Mouse (Mus musculus): ENCODE measurements at regions not wholly inside any gene's neighbourhood (a gene's known extent, or its start where the extent isn't known, plus 50 kb on each side); places are given as distances from the start of the nearest gene placed in this dataset.

DNA sequence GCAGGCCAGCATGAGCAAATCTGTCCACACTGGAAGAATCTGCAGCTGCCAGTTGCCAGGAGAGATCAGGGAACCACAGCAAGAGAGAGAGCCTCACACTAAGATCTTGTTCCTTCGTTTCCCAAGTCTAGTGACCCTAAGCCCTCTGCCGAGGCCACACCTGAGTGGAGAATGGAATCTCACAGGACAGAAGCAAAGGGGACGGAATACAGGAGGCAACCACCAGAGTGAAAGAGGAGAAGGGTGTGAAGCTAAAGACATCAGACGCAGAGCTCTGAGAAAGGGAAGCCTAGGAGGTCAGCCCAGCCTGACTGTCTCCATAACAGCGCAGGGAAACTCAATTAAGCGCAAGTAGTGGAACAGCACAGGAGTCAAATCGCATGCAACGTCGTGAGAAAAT lies 75.0 kb downstream of the Suds3 start:
- H3K27me3 ChIP-seq (ENCODE audit: control insufficient read depth, insufficient read depth, low read length), result no peaks in the 10 kb centered on the region

DNA sequence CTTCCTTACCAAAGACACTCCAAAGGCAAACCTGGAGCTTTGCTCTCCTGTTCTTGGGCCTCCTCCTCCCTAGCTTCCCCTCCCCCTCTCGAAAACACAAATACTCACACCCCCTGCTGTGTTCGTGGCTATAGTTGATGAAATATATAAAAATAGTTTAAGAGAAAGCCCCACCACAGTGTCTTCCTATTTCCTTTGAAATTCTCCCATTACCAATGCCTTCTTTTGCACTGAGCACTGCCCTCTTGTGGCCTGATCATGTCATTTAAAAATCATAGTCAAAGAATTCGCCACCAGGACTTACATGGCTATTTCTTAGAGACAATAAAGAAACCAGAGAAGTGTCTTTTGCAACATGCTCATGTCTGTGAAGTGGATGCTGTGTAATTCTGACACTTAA lies 78.7 kb downstream of the Suds3 start:
- Histone ChIP-seq H3K36me3 (ENCODE audit: control insufficient read depth, insufficient read depth, low read length) (no peaks in the 10 kb centered on the region), H3K4me1 (ENCODE audit: control insufficient read depth, insufficient read depth, low read length) (no peaks in the 10 kb centered on the region), H3K9ac (ENCODE audit: low read length) (no peak overlapping the region), H3K27ac (ENCODE audit: low read length) (no peak overlapping the region), H3K4me2 (ENCODE audit: low read depth, low read length) (no peak overlapping the region), H3K4me3 (replicated peaks; ENCODE audit: low read length) (no peak overlapping the region), H3K27me3 (ENCODE audit: control insufficient read depth, insufficient read depth, low read length) (no peaks in the 10 kb centered on the region), H3K9me3 (replicated peaks; ENCODE audit: control insufficient read depth, low read length) (no peaks in the 10 kb centered on the region)
- 25% methylated on average over 3 of the region's 3 CpGs for WGBS
- no peak for ATAC-seq (ENCODE audit: insufficient read depth, low FRiP score)

More for the DNA sequence above, 75.0 kb downstream of the Suds3 start:
- no peak overlapping the region for H3K4me2 ChIP-seq (ENCODE audit: low read depth, low read length)
- no peak for ATAC-seq (ENCODE audit: insufficient read depth, low FRiP score)
- no peak overlapping the region for H3K4me3 ChIP-seq (replicated peaks; ENCODE audit: low read length)
- 72% methylated on average over 9 of the region's 9 CpGs for WGBS
- H3K36me3 ChIP-seq (ENCODE audit: control insufficient read depth, insufficient read depth, low read length), result no peaks in the 10 kb centered on the region
- no peak overlapping the region for H3K9ac ChIP-seq (ENCODE audit: low read length)
- H3K4me1 ChIP-seq (ENCODE audit: control insufficient read depth, insufficient read depth, low read length), result no peaks in the 10 kb centered on the region
- no peaks in the 10 kb centered on the region for H3K9me3 ChIP-seq (replicated peaks; ENCODE audit: control insufficient read depth, low read length)
- no peak overlapping the region for H3K27ac ChIP-seq (ENCODE audit: low read length)

DNA sequence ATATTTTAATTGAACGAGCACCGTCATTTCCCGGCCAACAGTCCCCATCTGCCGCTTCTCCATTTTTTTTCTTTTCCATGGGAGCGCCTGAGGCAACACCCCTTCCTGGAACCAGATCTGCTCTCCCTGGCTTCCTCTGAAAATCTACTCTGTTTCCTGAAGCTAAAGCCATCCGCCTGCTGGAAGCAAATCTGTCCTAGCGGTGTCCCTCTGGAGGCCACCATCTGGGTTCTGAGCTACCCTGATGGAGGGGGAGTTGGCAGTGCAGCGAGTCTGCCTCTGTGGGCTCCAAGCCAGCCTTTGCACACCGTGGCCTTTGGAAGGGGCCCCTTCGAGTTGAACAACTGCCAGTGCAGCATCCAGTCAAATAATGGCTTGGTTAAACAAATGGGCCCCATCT lies 83.8 kb downstream of the Suds3 start:
- Histone ChIP-seq H3K27me3 (ENCODE audit: control insufficient read depth, insufficient read depth, low read length) (no peaks in the 10 kb centered on the region), H3K9me3 (replicated peaks; ENCODE audit: control insufficient read depth, low read length) (peaks cover 3% of the 10 kb centered on the region; the same call in 1 of the 2 replicates), H3K4me3 (replicated peaks; ENCODE audit: low read length) (no peak overlapping the region), H3K4me2 (ENCODE audit: low read depth, low read length) (no peak overlapping the region), H3K4me1 (ENCODE audit: control insufficient read depth, insufficient read depth, low read length) (no peaks in the 10 kb centered on the region), H3K36me3 (ENCODE audit: control insufficient read depth, insufficient read depth, low read length) (no peaks in the 10 kb centered on the region), H3K27ac (ENCODE audit: low read length) (no peak overlapping the region), H3K9ac (ENCODE audit: low read length) (no peak overlapping the region)
- 70% methylated on average over 10 of the region's 10 CpGs for WGBS
- no peak for ATAC-seq (ENCODE audit: insufficient read depth, low FRiP score)

DNA sequence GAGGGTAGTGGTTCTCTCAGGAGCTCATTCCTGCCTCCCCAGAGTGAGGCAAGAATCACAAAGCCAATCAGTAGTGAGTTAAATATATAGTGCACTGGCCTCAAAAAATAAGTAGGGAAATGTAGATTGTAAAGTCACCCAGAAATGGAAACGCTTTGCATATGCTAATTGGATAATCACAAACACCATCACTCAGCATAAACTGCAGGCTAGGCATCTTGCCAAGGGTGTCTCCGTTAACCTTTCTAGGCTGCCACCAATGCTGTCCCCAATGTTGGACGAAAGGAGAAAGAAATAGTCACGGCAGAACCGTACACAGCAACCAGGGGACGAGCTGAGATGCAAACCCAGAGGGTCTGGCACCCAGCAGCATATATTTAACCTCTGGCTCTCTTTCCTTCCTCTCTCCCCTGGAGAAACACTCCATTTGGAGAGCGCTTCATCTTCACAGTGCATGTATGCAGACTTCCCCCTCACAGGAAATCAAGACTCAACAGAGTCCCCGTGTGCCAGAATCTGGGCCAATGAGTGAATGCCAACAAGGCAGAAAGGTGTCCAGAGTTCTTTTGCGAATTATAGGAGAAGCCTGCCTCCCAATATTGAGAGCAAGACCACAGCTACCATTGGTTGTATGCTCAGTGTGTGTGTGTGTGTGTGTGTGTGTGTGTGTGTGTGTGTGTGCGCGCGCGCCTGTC lies 90.1 kb downstream of the Suds3 start:
- peaks cover 6% of the 10 kb centered on the region; the same call in 1 of the 2 replicates for H3K9me3 ChIP-seq (replicated peaks; ENCODE audit: control insufficient read depth, low read length)
- no peak overlapping the region for H3K9ac ChIP-seq (ENCODE audit: low read length)
- 87% methylated on average over 13 of the region's 13 CpGs for WGBS
- no peak overlapping the region for H3K4me3 ChIP-seq (replicated peaks; ENCODE audit: low read length)
- no peak overlapping the region for H3K27ac ChIP-seq (ENCODE audit: low read length)
- no peaks in the 10 kb centered on the region for H3K4me1 ChIP-seq (ENCODE audit: control insufficient read depth, insufficient read depth, low read length)
- no peak overlapping the region for H3K4me2 ChIP-seq (ENCODE audit: low read depth, low read length)
- ATAC-seq (ENCODE audit: insufficient read depth, low FRiP score), result no peak
- no peaks in the 10 kb centered on the region for H3K36me3 ChIP-seq (ENCODE audit: control insufficient read depth, insufficient read depth, low read length)
- no peaks in the 10 kb centered on the region for H3K27me3 ChIP-seq (ENCODE audit: control insufficient read depth, insufficient read depth, low read length)

DNA sequence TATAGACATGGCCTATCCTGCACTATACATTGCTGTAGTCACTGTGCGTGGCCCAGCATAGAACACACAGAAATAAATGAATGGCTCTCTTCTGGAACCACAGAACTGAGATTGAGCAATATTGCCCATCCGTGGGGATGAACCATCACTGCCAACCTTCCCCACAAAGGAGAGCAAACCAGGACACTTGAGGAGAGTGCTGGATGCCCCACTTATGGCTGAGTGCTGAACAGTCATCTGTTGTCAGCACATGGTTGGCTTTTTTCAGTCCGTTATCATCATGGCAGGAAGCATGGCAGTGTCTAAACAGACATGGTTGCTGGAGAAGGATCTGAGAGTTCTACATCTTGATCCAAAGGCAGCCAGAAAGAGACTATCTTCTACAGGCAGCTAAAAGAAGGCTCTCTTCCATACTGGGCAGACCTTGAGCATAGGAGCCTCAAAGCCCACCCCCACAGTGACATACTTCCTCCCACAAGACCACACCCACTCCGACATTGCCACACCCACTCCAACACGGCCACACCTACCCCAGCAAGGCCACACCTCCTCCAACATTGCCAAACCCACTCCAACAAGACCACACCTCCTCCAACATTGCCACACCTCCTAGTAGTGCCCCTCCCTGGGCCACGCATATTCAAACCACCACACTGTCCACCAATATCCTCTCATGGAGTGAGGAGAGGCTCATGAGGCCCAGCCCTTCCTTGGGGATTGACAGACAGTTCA lies 97.3 kb downstream of the Suds3 start:
- H3K4me1 ChIP-seq (ENCODE audit: control insufficient read depth, insufficient read depth, low read length), result no peaks in the 10 kb centered on the region
- H3K4me3 ChIP-seq (replicated peaks; ENCODE audit: low read length), result no peak overlapping the region
- WGBS, result 82% methylated on average over 6 of the region's 6 CpGs
- no peaks in the 10 kb centered on the region for H3K27me3 ChIP-seq (ENCODE audit: control insufficient read depth, insufficient read depth, low read length)
- H3K27ac ChIP-seq (ENCODE audit: low read length), result no peak overlapping the region
- no peak overlapping the region for H3K4me2 ChIP-seq (ENCODE audit: low read depth, low read length)
- no peaks in the 10 kb centered on the region for H3K9me3 ChIP-seq (replicated peaks; ENCODE audit: control insufficient read depth, low read length)
- H3K36me3 ChIP-seq (ENCODE audit: control insufficient read depth, insufficient read depth, low read length), result no peaks in the 10 kb centered on the region
- no peak overlapping the region for H3K9ac ChIP-seq (ENCODE audit: low read length)
- no peak for ATAC-seq (ENCODE audit: insufficient read depth, low FRiP score)

DNA sequence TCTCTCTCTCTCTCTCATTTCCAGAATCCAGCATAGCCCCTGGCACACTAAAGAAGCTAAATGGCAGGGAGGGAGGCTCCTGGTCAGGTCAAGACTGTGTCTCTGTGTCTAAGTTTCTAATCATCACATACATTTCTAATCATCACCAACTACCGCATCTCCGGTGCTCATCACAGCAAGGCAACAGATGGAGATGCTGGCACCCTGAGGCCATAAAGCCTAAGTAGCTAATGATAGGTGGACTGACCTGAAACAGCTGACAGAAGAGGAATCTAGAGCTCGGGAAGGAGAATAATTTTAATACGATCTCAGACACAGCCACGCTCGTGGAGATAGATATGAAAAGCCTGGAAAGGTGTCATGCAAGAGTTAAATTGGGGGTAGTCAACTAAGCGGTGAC lies 104.8 kb downstream of the Suds3 start:
- no peak overlapping the region for H3K4me2 ChIP-seq (ENCODE audit: low read depth, low read length)
- no peak for ATAC-seq (ENCODE audit: insufficient read depth, low FRiP score)
- H3K9ac ChIP-seq (ENCODE audit: low read length), result no peak overlapping the region
- no peaks in the 10 kb centered on the region for H3K27me3 ChIP-seq (ENCODE audit: control insufficient read depth, insufficient read depth, low read length)
- H3K4me1 ChIP-seq (ENCODE audit: control insufficient read depth, insufficient read depth, low read length), result no peaks in the 10 kb centered on the region
- H3K36me3 ChIP-seq (ENCODE audit: control insufficient read depth, insufficient read depth, low read length), result no peaks in the 10 kb centered on the region
- H3K4me3 ChIP-seq (replicated peaks; ENCODE audit: low read length), result no peak overlapping the region
- WGBS, result 90% methylated on average over 7 of the region's 7 CpGs
- no peak overlapping the region for H3K27ac ChIP-seq (ENCODE audit: low read length)
- H3K9me3 ChIP-seq (replicated peaks; ENCODE audit: control insufficient read depth, low read length), result no peaks in the 10 kb centered on the region

DNA sequence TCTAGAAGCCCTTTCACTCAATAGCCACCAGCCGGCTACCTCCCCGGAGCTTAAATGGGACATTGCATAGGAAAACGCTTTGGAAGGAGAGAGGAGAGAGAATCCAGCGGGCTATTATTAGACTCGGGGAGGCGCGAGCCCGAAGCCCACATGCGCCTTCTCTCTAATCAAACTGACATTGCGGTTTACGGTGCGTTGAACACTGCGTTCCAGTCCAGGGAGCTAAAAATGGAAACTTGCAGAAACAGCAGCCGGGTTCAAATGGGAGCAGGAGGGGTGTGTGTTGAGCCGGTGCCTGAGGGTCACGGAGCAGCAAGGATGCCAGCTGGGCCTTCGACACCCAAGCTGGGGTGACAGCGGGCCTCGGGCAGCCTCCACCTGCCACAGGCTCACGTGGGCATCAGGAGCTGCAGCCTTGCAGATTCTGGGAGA lies 115.1 kb downstream of the Suds3 start:
- no peak overlapping the region for H3K27ac ChIP-seq (ENCODE audit: low read length)
- no peaks in the 10 kb centered on the region for H3K9me3 ChIP-seq (replicated peaks; ENCODE audit: control insufficient read depth, low read length)
- no peak overlapping the region for H3K9ac ChIP-seq (ENCODE audit: low read length)
- no peak overlapping the region for H3K4me2 ChIP-seq (ENCODE audit: low read depth, low read length)
- no peaks in the 10 kb centered on the region for H3K4me1 ChIP-seq (ENCODE audit: control insufficient read depth, insufficient read depth, low read length)
- no peak for ATAC-seq (ENCODE audit: insufficient read depth, low FRiP score)
- H3K36me3 ChIP-seq (ENCODE audit: control insufficient read depth, insufficient read depth, low read length), result no peaks in the 10 kb centered on the region
- H3K27me3 ChIP-seq (ENCODE audit: control insufficient read depth, insufficient read depth, low read length), result no peaks in the 10 kb centered on the region
- WGBS, result 78% methylated on average over 20 of the region's 20 CpGs
- H3K4me3 ChIP-seq (replicated peaks; ENCODE audit: low read length), result no peak overlapping the region

DNA sequence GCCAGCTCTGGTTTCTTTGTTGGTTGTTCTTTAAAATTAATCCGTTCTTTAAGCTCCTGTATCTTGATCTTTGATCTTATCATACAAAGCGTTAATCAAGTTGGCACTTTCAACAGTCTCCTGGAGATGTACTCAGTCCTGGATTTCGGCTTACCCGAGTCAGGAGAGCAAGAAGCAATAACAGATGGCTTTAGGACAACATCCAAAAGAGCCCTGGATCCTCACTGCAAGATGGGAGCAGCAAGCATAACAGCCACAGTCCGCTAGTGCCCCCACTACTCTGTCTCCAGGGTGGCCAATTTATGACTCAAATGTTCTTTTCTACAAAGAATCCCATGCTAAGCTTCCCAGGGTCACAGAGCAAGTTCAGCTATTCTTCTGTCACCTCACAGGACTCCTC lies 121.4 kb downstream of the Suds3 start:
- Histone ChIP-seq H3K4me1 (ENCODE audit: control insufficient read depth, insufficient read depth, low read length) (no peaks in the 10 kb centered on the region), H3K27me3 (ENCODE audit: control insufficient read depth, insufficient read depth, low read length) (no peaks in the 10 kb centered on the region), H3K9ac (ENCODE audit: low read length) (no peak overlapping the region), H3K4me2 (ENCODE audit: low read depth, low read length) (no peak overlapping the region), H3K36me3 (ENCODE audit: control insufficient read depth, insufficient read depth, low read length) (no peaks in the 10 kb centered on the region), H3K27ac (ENCODE audit: low read length) (no peak overlapping the region), H3K9me3 (replicated peaks; ENCODE audit: control insufficient read depth, low read length) (0 out of 2 replicates have a peak, but pooled peaks cover 4% of the 10 kb centered on the region), H3K4me3 (replicated peaks; ENCODE audit: low read length) (no peak overlapping the region)
- WGBS, result 46% methylated on average over 5 of the region's 5 CpGs
- ATAC-seq (ENCODE audit: insufficient read depth, low FRiP score), result no peak

DNA sequence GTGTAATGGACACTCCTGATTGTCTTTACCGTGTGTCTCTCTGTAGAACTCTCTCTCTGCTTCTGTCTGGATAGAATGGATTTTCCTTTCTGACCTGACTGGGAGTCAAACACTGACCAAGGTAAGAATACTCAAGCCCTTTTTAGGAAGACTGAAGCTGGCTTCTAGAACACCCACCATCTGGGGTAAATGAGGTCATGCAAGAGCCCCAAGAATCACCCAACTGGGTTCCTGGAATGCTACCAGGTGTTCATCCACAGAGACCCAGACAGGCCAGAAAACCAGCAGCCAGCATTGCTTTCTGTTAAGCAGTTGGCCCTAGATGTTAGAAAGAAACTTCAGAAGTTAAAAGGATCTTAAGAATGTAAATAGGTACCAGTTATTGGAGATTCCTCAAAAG lies 122.2 kb downstream of the Suds3 start:
- H3K36me3 ChIP-seq (ENCODE audit: control insufficient read depth, insufficient read depth, low read length), result no peaks in the 10 kb centered on the region
- no peak overlapping the region for H3K27ac ChIP-seq (ENCODE audit: low read length)
- 0 out of 2 replicates have a peak, but pooled peaks cover 4% of the 10 kb centered on the region for H3K9me3 ChIP-seq (replicated peaks; ENCODE audit: control insufficient read depth, low read length)
- H3K4me2 ChIP-seq (ENCODE audit: low read depth, low read length), result no peak overlapping the region
- ATAC-seq (ENCODE audit: insufficient read depth, low FRiP score), result no peak
- H3K4me3 ChIP-seq (replicated peaks; ENCODE audit: low read length), result no peak overlapping the region
- H3K27me3 ChIP-seq (ENCODE audit: control insufficient read depth, insufficient read depth, low read length), result no peaks in the 10 kb centered on the region
- no peaks in the 10 kb centered on the region for H3K4me1 ChIP-seq (ENCODE audit: control insufficient read depth, insufficient read depth, low read length)
- 100% methylated on average over 1 of the region's 1 CpGs for WGBS
- H3K9ac ChIP-seq (ENCODE audit: low read length), result no peak overlapping the region

All from stomach, embryonic 16.5 days (tissue).